Mouse (Mus musculus) liver, postnatal 0 days (tissue): ENCODE results near the gene Kirrel3.

Experiments
- CTCF ChIP-seq: sonication (generic); IDR thresholded peaks from 2 replicates; pipeline ENCODE4 v1.5.1; 2016; ENCODE audit warnings: antibody characterized with exemption, low read depth
- EP300 ChIP-seq: IDR thresholded peaks from 2 replicates; pipeline ENCODE4 v1.6.1; 2016; ENCODE audit warnings: antibody characterized with exemption, low read depth, mild to moderate bottlenecking

GRCm38 (mm10) chr9:35004113-35004512 is 518.4 kb downstream of the Kirrel3 start:
- TF ChIP-seq CTCF (no peak), EP300 (no peak)
